Mouse (Mus musculus): ENCODE results near the gene Mxra7. TPM values are rescaled to one million over a fixed set of nuclear protein-coding genes. Genes with fewer than 3 reads are reported as not detected.
"Not testable (repeated sequence)": the region's sequence is repeated elsewhere in the genome, so short reads cannot be mapped to it uniquely, and the experiment has no call there.

Gene Mxra7
- polyA plus RNA-seq, 1 experiment, result 18.6 TPM

DNA sequence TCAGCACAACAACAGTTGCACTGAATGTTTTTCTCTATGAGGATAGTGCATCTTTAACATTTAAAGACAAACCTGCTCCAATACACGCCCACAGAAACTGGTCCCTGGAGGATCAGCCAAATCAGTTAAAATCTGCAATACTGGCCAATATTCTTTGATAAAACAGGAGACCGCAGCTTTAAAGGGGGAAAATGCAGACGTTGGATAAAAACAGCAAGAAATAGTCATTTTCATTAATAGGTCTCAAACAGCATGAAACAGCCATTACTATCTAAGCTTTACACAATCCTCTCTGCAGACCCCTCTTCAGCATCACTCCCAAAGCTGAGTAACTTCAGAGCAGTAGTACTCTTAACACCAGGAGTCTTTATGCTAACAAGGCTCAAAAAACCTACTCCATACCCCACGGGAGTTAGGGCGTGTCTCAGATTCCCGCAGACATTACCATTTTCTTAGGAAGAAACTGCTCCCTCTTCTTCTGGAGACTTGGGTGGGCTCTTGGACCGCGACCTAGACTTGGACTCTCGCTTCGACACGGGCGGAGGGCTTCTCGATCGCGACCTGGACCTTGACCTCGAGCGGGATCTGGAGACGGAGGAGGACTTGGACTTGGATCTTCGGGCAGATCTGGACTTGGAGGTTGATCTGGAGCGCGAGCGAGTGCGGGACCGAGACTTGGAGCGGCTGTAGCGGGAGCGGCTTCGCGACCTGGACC is 23.9 kb upstream of the Mxra7 start:
- Histone ChIP-seq H3K27ac (ENCODE audit: insufficient read depth, low read length) (peak overlapping the region; percentile 99), H3K4me3 (ENCODE audit: extremely low read depth, insufficient read depth, insufficient read length) (peak overlapping the region; percentile 72), H3K4me1 (ENCODE audit: control insufficient read depth, insufficient read depth, insufficient read length) (no peaks in the 10 kb centered on the region; the same call in none of the 2 replicates), H3K36me3 (ENCODE audit: control insufficient read depth, insufficient read depth, low read length) (peaks cover 19% of the 10 kb centered on the region), H3K27me3 (ENCODE audit: control insufficient read depth, insufficient read depth, low read length) (no peaks in the 10 kb centered on the region)
- TF ChIP-seq POLR2A (IDR thresholded peaks at IDR 0.05; ENCODE audit: low read depth, low read length) (no peak), CTCF (IDR thresholded peaks at IDR 0.05; ENCODE audit: extremely low read depth, insufficient read depth, insufficient read length, insufficient replicate concordance) (no peak)
- DNase-seq (ENCODE audit: low read depth in 1 of 2, low spot score in 2 of 2), result no peak
- under 1% methylated on average over 29 of the region's 29 CpGs for WGBS

DNA sequence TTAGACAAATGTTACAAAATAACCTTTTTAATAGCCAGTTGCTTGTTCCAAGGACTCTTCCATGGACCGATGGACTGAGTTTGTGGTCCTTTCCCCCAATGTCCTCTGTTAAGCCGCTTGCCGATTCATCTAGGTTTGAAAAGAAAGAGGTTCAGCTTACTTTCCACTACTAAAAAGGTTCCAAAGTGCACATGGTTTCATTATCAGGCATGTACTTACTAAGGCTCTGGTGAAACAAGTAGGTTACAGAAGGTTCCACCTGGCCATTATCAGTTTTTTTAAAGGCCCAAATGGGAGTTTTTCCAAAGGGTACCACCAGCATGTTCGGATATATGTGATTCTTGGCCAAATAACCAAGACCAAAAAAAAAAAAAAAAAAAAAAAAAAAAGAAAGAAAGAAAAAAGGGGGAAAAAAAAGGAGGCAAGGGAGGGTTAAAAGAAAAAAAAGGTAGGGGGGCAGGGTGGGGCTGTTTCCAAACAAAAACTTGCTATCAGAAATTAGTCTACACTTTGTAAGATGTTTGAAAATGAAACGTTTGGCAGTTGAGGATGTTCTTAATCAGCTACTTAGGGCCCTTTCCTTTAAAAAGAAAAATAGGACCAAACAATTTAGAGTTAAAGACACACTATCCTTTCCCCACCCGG is 23.1 kb upstream of the Mxra7 start:
- Histone ChIP-seq H3K27ac (ENCODE audit: insufficient read depth, low read length) (no peak overlapping the region), H3K36me3 (ENCODE audit: control insufficient read depth, insufficient read depth, low read length) (peaks cover 20% of the 10 kb centered on the region), H3K4me3 (ENCODE audit: extremely low read depth, insufficient read depth, insufficient read length) (peak overlapping the region; percentile 72)

DNA sequence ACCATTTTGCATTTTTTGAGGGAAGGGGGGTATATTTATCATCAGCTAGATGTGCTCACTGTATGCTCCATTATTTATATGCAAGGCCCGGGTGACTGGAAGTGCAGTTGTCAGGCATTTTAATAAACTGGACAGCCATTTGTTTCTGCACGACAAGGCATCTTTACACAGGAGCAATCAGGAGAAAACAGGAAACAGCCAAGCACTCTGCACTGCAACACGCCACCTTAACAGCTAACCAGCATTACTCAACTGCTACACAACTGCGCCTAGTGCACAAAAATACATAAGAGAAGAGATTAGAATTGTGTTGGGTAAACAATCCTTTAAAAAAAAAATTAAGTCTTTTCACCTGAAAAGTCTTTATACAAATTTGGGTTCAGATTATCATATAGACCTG is 22.2 kb upstream of the Mxra7 start:
- DNase-seq (ENCODE audit: low read depth in 1 of 2, low spot score in 2 of 2), result no peak
- TF ChIP-seq CTCF (IDR thresholded peaks at IDR 0.05; ENCODE audit: extremely low read depth, insufficient read depth, insufficient read length, insufficient replicate concordance) (no peak), POLR2A (IDR thresholded peaks at IDR 0.05; ENCODE audit: low read depth, low read length) (no peak)
- 18% methylated on average over 4 of the region's 4 CpGs for WGBS
- Histone ChIP-seq H3K4me1 (ENCODE audit: control insufficient read depth, insufficient read depth, insufficient read length) (no peaks in the 10 kb centered on the region; the same call in none of the 2 replicates), H3K27ac (ENCODE audit: insufficient read depth, low read length) (no peak overlapping the region), H3K27me3 (ENCODE audit: control insufficient read depth, insufficient read depth, low read length) (no peaks in the 10 kb centered on the region), H3K36me3 (ENCODE audit: control insufficient read depth, insufficient read depth, low read length) (peaks cover 20% of the 10 kb centered on the region), H3K4me3 (ENCODE audit: extremely low read depth, insufficient read depth, insufficient read length) (no peak overlapping the region)

More for the DNA sequence above, 23.1 kb upstream of the Mxra7 start:
- no peaks in the 10 kb centered on the region; the same call in none of the 2 replicates for H3K4me1 ChIP-seq (ENCODE audit: control insufficient read depth, insufficient read depth, insufficient read length)
- TF ChIP-seq POLR2A (IDR thresholded peaks at IDR 0.05; ENCODE audit: low read depth, low read length) (no peak), CTCF (IDR thresholded peaks at IDR 0.05; ENCODE audit: extremely low read depth, insufficient read depth, insufficient read length, insufficient replicate concordance) (no peak)
- 11% methylated on average over 6 of the region's 6 CpGs for WGBS
- H3K27me3 ChIP-seq (ENCODE audit: control insufficient read depth, insufficient read depth, low read length), result no peaks in the 10 kb centered on the region
- DNase-seq (ENCODE audit: low read depth in 1 of 2, low spot score in 2 of 2), result no peak

- Histone ChIP-seq H3K36me3 (ENCODE audit: control insufficient read depth, insufficient read depth, low read length) (peaks cover 20% of the 10 kb centered on the region), H3K27ac (ENCODE audit: insufficient read depth, low read length) (no peak overlapping the region), H3K27me3 (ENCODE audit: control insufficient read depth, insufficient read depth, low read length) (no peaks in the 10 kb centered on the region), H3K4me1 (ENCODE audit: control insufficient read depth, insufficient read depth, insufficient read length) (no peaks in the 10 kb centered on the region; the same call in none of the 2 replicates), H3K4me3 (ENCODE audit: extremely low read depth, insufficient read depth, insufficient read length) (no peak overlapping the region)
- TF ChIP-seq POLR2A (IDR thresholded peaks at IDR 0.05; ENCODE audit: low read depth, low read length) (no peak), CTCF (IDR thresholded peaks at IDR 0.05; ENCODE audit: extremely low read depth, insufficient read depth, insufficient read length, insufficient replicate concordance) (no peak)
- DNase-seq (ENCODE audit: low read depth in 1 of 2, low spot score in 2 of 2), result no peak
Measured at GRCm38 (mm10) chr11:116849587-116849986, 21.7 kb upstream of the Mxra7 start.

- H3K36me3 ChIP-seq (ENCODE audit: control insufficient read depth, insufficient read depth, low read length), result peaks cover 20% of the 10 kb centered on the region
- not testable (repeated sequence) for H3K27me3 ChIP-seq (ENCODE audit: control insufficient read depth, insufficient read depth, low read length); H3K27ac ChIP-seq (ENCODE audit: insufficient read depth, low read length); DNase-seq (ENCODE audit: low read depth in 1 of 2, low spot score in 2 of 2); H3K4me3 ChIP-seq (ENCODE audit: extremely low read depth, insufficient read depth, insufficient read length); H3K4me1 ChIP-seq (ENCODE audit: control insufficient read depth, insufficient read depth, insufficient read length)
- WGBS, result 75% methylated on average over 2 of the region's 2 CpGs
Measured at GRCm38 (mm10) chr11:116848877-116849178, 21.0 kb upstream of the Mxra7 start.

DNA sequence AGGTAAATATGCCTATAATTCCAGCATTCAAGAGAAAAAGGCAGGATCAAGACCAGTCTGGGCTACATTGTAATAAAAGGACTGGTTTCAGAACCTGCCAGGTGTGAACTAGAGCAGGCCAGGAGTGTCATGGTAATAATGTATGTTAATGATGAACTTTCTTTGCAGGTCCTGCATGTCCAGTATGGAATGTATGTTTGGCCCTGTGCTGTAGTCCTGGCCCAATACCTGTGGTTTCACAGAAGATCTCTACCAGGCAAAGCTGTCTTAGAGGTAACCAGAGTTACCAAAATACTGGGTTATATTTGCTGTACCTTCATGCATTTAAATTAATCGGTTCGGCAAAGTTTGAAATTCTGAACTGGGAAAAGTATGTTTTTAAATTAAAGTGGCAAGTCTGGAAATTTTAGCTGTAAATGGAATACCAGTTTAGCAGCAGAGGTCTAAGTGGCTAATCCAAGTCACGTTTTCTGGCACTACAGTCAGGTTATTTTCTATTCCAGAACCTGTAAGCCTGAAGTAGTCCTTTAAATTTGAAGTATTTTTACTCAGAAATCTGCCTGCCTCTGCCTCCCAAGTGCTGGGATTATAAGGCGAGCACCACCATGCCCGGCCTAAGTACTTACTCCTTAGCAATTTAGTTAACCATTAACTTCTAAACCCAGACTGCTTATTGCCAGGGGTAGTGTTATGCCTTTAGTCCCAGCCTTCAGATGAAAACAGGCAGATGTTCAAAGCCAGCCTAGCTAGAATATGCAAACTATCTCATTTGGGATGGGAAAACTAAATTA is 20.4 kb upstream of the Mxra7 start:
- peaks cover 20% of the 10 kb centered on the region for H3K36me3 ChIP-seq (ENCODE audit: control insufficient read depth, insufficient read depth, low read length)
- H3K4me3 ChIP-seq (ENCODE audit: extremely low read depth, insufficient read depth, insufficient read length), result no peak overlapping the region
- WGBS, result 88% methylated on average over 5 of the region's 5 CpGs
- DNase-seq (ENCODE audit: low read depth in 1 of 2, low spot score in 2 of 2), result no peak
- no peak overlapping the region for H3K27ac ChIP-seq (ENCODE audit: insufficient read depth, low read length)
- TF ChIP-seq POLR2A (IDR thresholded peaks at IDR 0.05; ENCODE audit: low read depth, low read length) (no peak), CTCF (IDR thresholded peaks at IDR 0.05; ENCODE audit: extremely low read depth, insufficient read depth, insufficient read length, insufficient replicate concordance) (no peak)
- no peaks in the 10 kb centered on the region; the same call in 1 of the 2 replicates for H3K4me1 ChIP-seq (ENCODE audit: control insufficient read depth, insufficient read depth, insufficient read length)
- H3K27me3 ChIP-seq (ENCODE audit: control insufficient read depth, insufficient read depth, low read length), result no peaks in the 10 kb centered on the region

All from spleen, adult 2 months (tissue).